Mouse (Mus musculus) hindbrain, embryonic 12.5 days (tissue): ENCODE measurements around the gene Wdr89. TPM values are rescaled to one million over a fixed set of nuclear protein-coding genes. Genes with fewer than 3 reads are reported as not detected.

ENCODE experiments used
- ATAC-seq: fragments of 200-750 bp; cut with Nextera tagmentation; 2 replicates; pipeline ENCODE4 v1.8.0; 2017; ENCODE audit warnings: moderate TSS enrichment; ENCODE audit not compliant: low FRiP score
- H3K27ac ChIP-seq: fragments of 300-500 bp; sonication (generic); 2 replicates; pipeline ENCODE4 v1.5.1; 2016; ENCODE audit warnings: mild to moderate bottlenecking
- H3K27me3 ChIP-seq: fragments of 300-500 bp; sonication (generic); 2 replicates; pipeline ENCODE4 v1.6.1; 2016; ENCODE audit warnings: mild to moderate bottlenecking
- H3K36me3 ChIP-seq: fragments of 300-500 bp; sonication (generic); 2 replicates; pipeline ENCODE4 v1.6.1; 2016; ENCODE audit warnings: mild to moderate bottlenecking
- H3K4me1 ChIP-seq: fragments of 300-500 bp; sonication (generic); 2 replicates; pipeline ENCODE4 v1.6.1; 2016
- H3K4me2 ChIP-seq: fragments of 300-500 bp; sonication (generic); replicated peaks from 2 replicates; pipeline ENCODE4 v1.6.1; 2016; ENCODE audit warnings: mild to moderate bottlenecking
- H3K4me3 ChIP-seq: fragments of 300-500 bp; sonication (generic); 2 replicates; pipeline ENCODE4 v1.5.1; 2016; ENCODE audit warnings: mild to moderate bottlenecking
- H3K9ac ChIP-seq: fragments of 300-500 bp; sonication (generic); 2 replicates; pipeline ENCODE4 v1.6.1; 2016; ENCODE audit warnings: mild to moderate bottlenecking, moderate library complexity
- H3K9me3 ChIP-seq: fragments of 300-500 bp; sonication (generic); replicated peaks from 2 replicates; pipeline ENCODE4 v1.6.1; 2016; ENCODE audit warnings: mild to moderate bottlenecking
- WGBS: fragments of 180-500 bp; shearing (Covaris S2); methylation state at CpG from one replicate; pipeline ENCODE4 v1.1.7; 2016; 5-methylcytosine and 5-hydroxymethylcytosine counted together
- polyA plus RNA-seq: library from polyadenylated mRNA; unstranded; fragments of >200 nt; fragmentation: Nextera tagmentation; extraction: Ambion mirVana; gene quantifications from 2 replicates; pipeline ENCODE4 v1.2.1, GENCODE M21; 2016

Wdr89 gene
- polyA plus RNA-seq, 1 experiment from 2014 or later, result 8.0 TPM

GRCm38 (mm10) chr12:75664516-75664810, 4.9 kb downstream of the Wdr89 start:
- no peaks in the 10 kb centered on the region for H3K36me3 ChIP-seq
- H3K4me1 ChIP-seq, result peaks cover 6% of the 10 kb centered on the region
- no peak overlapping the region for H3K4me2 ChIP-seq
- H3K27ac ChIP-seq, result no peak overlapping the region
- H3K4me3 ChIP-seq, result no peak overlapping the region
- no peak overlapping the region for H3K9ac ChIP-seq
- ATAC-seq, result no peak
- no peaks in the 10 kb centered on the region for H3K9me3 ChIP-seq
- no peaks in the 10 kb centered on the region for H3K27me3 ChIP-seq
- WGBS, result 26% methylated on average over 6 of the region's 6 CpGs

- no peak for ATAC-seq
- no peaks in the 10 kb centered on the region for H3K9me3 ChIP-seq
- H3K4me1 ChIP-seq, result peaks cover 5% of the 10 kb centered on the region
- 49% methylated on average over 13 of the region's 13 CpGs for WGBS
- no peak overlapping the region for H3K9ac ChIP-seq
- no peak overlapping the region for H3K4me2 ChIP-seq
- H3K27ac ChIP-seq, result no peak overlapping the region
- no peaks in the 10 kb centered on the region for H3K36me3 ChIP-seq
- H3K27me3 ChIP-seq, result no peaks in the 10 kb centered on the region
- H3K4me3 ChIP-seq, result no peak overlapping the region
Measured at GRCm38 (mm10) chr12:75663646-75664515, 5.5 kb downstream of the Wdr89 start.

GRCm38 (mm10) chr12:75662376-75662775, 7.0 kb downstream of the Wdr89 start:
- 90% methylated on average over 1 of the region's 1 CpGs for WGBS
- no peaks in the 10 kb centered on the region for H3K27me3 ChIP-seq
- ATAC-seq, result no peak

GRCm38 (mm10) chr12:75658403-75658802, 10.9 kb downstream of the Wdr89 start:
- Histone ChIP-seq H3K36me3 (no peaks in the 10 kb centered on the region), H3K27ac (no peak overlapping the region), H3K4me3 (no peak overlapping the region), H3K4me2 (no peak overlapping the region), H3K9me3 (no peaks in the 10 kb centered on the region), H3K9ac (no peak overlapping the region), H3K4me1 (no peaks in the 10 kb centered on the region), H3K27me3 (no peaks in the 10 kb centered on the region)
- WGBS, result 74% methylated on average over 6 of the region's 6 CpGs
- ATAC-seq, result no peak

More at GRCm38 (mm10) chr12:75662376-75662775, 7.0 kb downstream of the Wdr89 start:
- Histone ChIP-seq H3K4me1 (no peaks in the 10 kb centered on the region), H3K4me2 (no peak overlapping the region), H3K9me3 (no peaks in the 10 kb centered on the region), H3K36me3 (no peaks in the 10 kb centered on the region), H3K27ac (no peak overlapping the region), H3K9ac (no peak overlapping the region), H3K4me3 (no peak overlapping the region)

GRCm38 (mm10) chr12:75656580-75656979, 12.8 kb downstream of the Wdr89 start:
- no peaks in the 10 kb centered on the region for H3K9me3 ChIP-seq
- H3K4me2 ChIP-seq, result no peak overlapping the region
- H3K4me1 ChIP-seq, result no peaks in the 10 kb centered on the region
- WGBS, result 46% methylated on average over 3 of the region's 3 CpGs
- H3K36me3 ChIP-seq, result no peaks in the 10 kb centered on the region
- no peak overlapping the region for H3K4me3 ChIP-seq
- no peak overlapping the region for H3K9ac ChIP-seq
- H3K27me3 ChIP-seq, result no peaks in the 10 kb centered on the region
- no peak overlapping the region for H3K27ac ChIP-seq
- ATAC-seq, result no peak

GRCm38 (mm10) chr12:75654247-75654801, 15.0 kb downstream of the Wdr89 start:
- no peak for ATAC-seq
- 74% methylated on average over 3 of the region's 3 CpGs for WGBS

GRCm38 (mm10) chr12:75649706-75650093, 19.6 kb downstream of the Wdr89 start:
- Histone ChIP-seq H3K4me2 (no peak overlapping the region), H3K9ac (no peak overlapping the region), H3K27me3 (no peaks in the 10 kb centered on the region), H3K36me3 (no peaks in the 10 kb centered on the region), H3K4me1 (peaks cover 6% of the 10 kb centered on the region), H3K4me3 (no peak overlapping the region), H3K9me3 (no peaks in the 10 kb centered on the region), H3K27ac (no peak overlapping the region)
- ATAC-seq, result no peak
- 90% methylated on average over 2 of the region's 2 CpGs for WGBS

More at GRCm38 (mm10) chr12:75654247-75654801, 15.0 kb downstream of the Wdr89 start:
- Histone ChIP-seq H3K4me1 (peaks cover 2% of the 10 kb centered on the region; the same call in 1 of the 2 replicates), H3K27me3 (no peaks in the 10 kb centered on the region), H3K27ac (no peak overlapping the region), H3K9ac (no peak overlapping the region), H3K36me3 (no peaks in the 10 kb centered on the region), H3K4me2 (no peak overlapping the region), H3K4me3 (no peak overlapping the region), H3K9me3 (no peaks in the 10 kb centered on the region)

GRCm38 (mm10) chr12:75649058-75649705, 20.2 kb downstream of the Wdr89 start:
- peak; percentile 60 for ATAC-seq
- H3K36me3 ChIP-seq, result no peaks in the 10 kb centered on the region
- H3K27me3 ChIP-seq, result no peaks in the 10 kb centered on the region
- no peak overlapping the region for H3K4me3 ChIP-seq
- 61% methylated on average over 12 of the region's 12 CpGs for WGBS
- H3K4me2 ChIP-seq, result no peak overlapping the region
- no peak overlapping the region for H3K27ac ChIP-seq
- H3K9ac ChIP-seq, result no peak overlapping the region
- no peaks in the 10 kb centered on the region for H3K9me3 ChIP-seq
- H3K4me1 ChIP-seq, result peaks cover 6% of the 10 kb centered on the region

- H3K4me2 ChIP-seq, result no peak overlapping the region
- H3K27ac ChIP-seq, result no peak overlapping the region
- ATAC-seq, result no peak
- no peak overlapping the region for H3K9ac ChIP-seq
- H3K27me3 ChIP-seq, result no peaks in the 10 kb centered on the region
- H3K9me3 ChIP-seq, result no peaks in the 10 kb centered on the region
- WGBS, result 60% methylated on average over 12 of the region's 12 CpGs
- H3K4me1 ChIP-seq, result peaks cover 6% of the 10 kb centered on the region
- H3K36me3 ChIP-seq, result no peaks in the 10 kb centered on the region
- no peak overlapping the region for H3K4me3 ChIP-seq
Measured at GRCm38 (mm10) chr12:75648281-75648680, 21.1 kb downstream of the Wdr89 start.

GRCm38 (mm10) chr12:75647663-75648062, 21.7 kb downstream of the Wdr89 start:
- no peak for ATAC-seq
- Histone ChIP-seq H3K4me1 (peaks cover 6% of the 10 kb centered on the region), H3K4me3 (no peak overlapping the region), H3K27ac (no peak overlapping the region), H3K27me3 (no peaks in the 10 kb centered on the region), H3K9me3 (no peaks in the 10 kb centered on the region), H3K36me3 (no peaks in the 10 kb centered on the region), H3K9ac (no peak overlapping the region), H3K4me2 (no peak overlapping the region)
- 91% methylated on average over 2 of the region's 2 CpGs for WGBS

GRCm38 (mm10) chr12:75645780-75646179, 23.6 kb downstream of the Wdr89 start:
- H3K9ac ChIP-seq, result no peak overlapping the region
- no peak for ATAC-seq
- H3K27me3 ChIP-seq, result no peaks in the 10 kb centered on the region
- no peak overlapping the region for H3K4me3 ChIP-seq
- no peaks in the 10 kb centered on the region for H3K9me3 ChIP-seq
- no peaks in the 10 kb centered on the region for H3K36me3 ChIP-seq
- no peak overlapping the region for H3K4me2 ChIP-seq
- peaks cover 6% of the 10 kb centered on the region for H3K4me1 ChIP-seq
- no peak overlapping the region for H3K27ac ChIP-seq
- 94% methylated on average over 1 of the region's 1 CpGs for WGBS

- Histone ChIP-seq H3K4me2 (no peak overlapping the region), H3K4me1 (no peaks in the 10 kb centered on the region), H3K9ac (no peak overlapping the region), H3K9me3 (no peaks in the 10 kb centered on the region), H3K36me3 (no peaks in the 10 kb centered on the region), H3K27ac (no peak overlapping the region), H3K4me3 (no peak overlapping the region), H3K27me3 (no peaks in the 10 kb centered on the region)
- WGBS, result 100% methylated on average over 1 of the region's 1 CpGs
- ATAC-seq, result no peak
Measured at GRCm38 (mm10) chr12:75641726-75642125, 27.6 kb downstream of the Wdr89 start.
